Mouse (Mus musculus) natural killer cell, adult 2 months (primary cell): ENCODE data around the gene Nfix.
A peak's percentile ranks its signal among the peaks of the same experiment; 100 is the strongest.
"Not testable (repeated sequence)": the region's sequence is repeated elsewhere in the genome, so short reads cannot be mapped to it uniquely, and the experiment has no call there.

Experiments
- DNase-seq, 2 experiments: peaks; one replicate each; pipeline ENCODE4 v3.0.0; 2022; ENCODE audit warnings: low spot score in 2 of 2

Nfix gene

GRCm38 (mm10) chr8:84700526-84700925 lies 99.6 kb downstream of the Nfix start:
- DNase-seq: peak in 1 of 2 experiments; percentile 30

GRCm38 (mm10) chr8:84699861-84700322 lies 100.3 kb downstream of the Nfix start:
- DNase-seq: peak in 1 of 2 experiments; percentile 80

GRCm38 (mm10) chr8:84698929-84699401 lies 101.2 kb downstream of the Nfix start:
- no peak for DNase-seq

- DNase-seq: no peak
Measured at GRCm38 (mm10) chr8:84698288-84698687, 101.9 kb downstream of the Nfix start.

- peak in 1 of 2 experiments; percentile 58 for DNase-seq
Measured at GRCm38 (mm10) chr8:84697166-84698130, 102.7 kb downstream of the Nfix start.

GRCm38 (mm10) chr8:84695140-84695539 lies 105.0 kb downstream of the Nfix start:
- no peak for DNase-seq

GRCm38 (mm10) chr8:84693332-84693731 lies 106.8 kb downstream of the Nfix start:
- DNase-seq: no peak

GRCm38 (mm10) chr8:84689091-84689915 lies 110.8 kb downstream of the Nfix start:
- DNase-seq: peak; percentile 84 to 88

GRCm38 (mm10) chr8:84687705-84688100 lies 112.4 kb downstream of the Nfix start, which contains the start of gene Nacc1:
Gene Nacc1 (minus strand): TSS chr8:84687862.
- DNase-seq: peak; percentile 74 to 82

GRCm38 (mm10) chr8:84687003-84687704 lies 113.0 kb downstream of the Nfix start:
- DNase-seq: no peak

GRCm38 (mm10) chr8:84686191-84687002 lies 113.7 kb downstream of the Nfix start, which contains the start of gene Trmt1:
Gene Trmt1 (plus strand): TSS chr8:84686307.
- DNase-seq: no peak

GRCm38 (mm10) chr8:84684537-84684936 lies 115.6 kb downstream of the Nfix start:
- DNase-seq: no peak

GRCm38 (mm10) chr8:84682257-84682656 lies 117.9 kb downstream of the Nfix start:
- DNase-seq: no peak

- DNase-seq: no peak
Measured at GRCm38 (mm10) chr8:84681476-84681875, 118.7 kb downstream of the Nfix start.

GRCm38 (mm10) chr8:84677305-84677704 lies 122.8 kb downstream of the Nfix start:
- no peak for DNase-seq

- not testable (repeated sequence) for DNase-seq
Measured at GRCm38 (mm10) chr8:84670295-84671006, 129.7 kb downstream of the Nfix start.

GRCm38 (mm10) chr8:84668731-84669485 lies 131.2 kb downstream of the Nfix start:
- no peak for DNase-seq

GRCm38 (mm10) chr8:84668081-84668480 lies 132.1 kb downstream of the Nfix start:
- DNase-seq: no peak

GRCm38 (mm10) chr8:84665385-84665893 lies 134.7 kb downstream of the Nfix start:
- DNase-seq: no peak
